Mouse (Mus musculus) thymus, postnatal 25 days (tissue): ENCODE results near the gene Sh3bp1.

Experiments used
- DNase-seq: peaks from one replicate; pipeline ENCODE4 v3.0.0; 2022

The Sh3bp1 gene

DNA sequence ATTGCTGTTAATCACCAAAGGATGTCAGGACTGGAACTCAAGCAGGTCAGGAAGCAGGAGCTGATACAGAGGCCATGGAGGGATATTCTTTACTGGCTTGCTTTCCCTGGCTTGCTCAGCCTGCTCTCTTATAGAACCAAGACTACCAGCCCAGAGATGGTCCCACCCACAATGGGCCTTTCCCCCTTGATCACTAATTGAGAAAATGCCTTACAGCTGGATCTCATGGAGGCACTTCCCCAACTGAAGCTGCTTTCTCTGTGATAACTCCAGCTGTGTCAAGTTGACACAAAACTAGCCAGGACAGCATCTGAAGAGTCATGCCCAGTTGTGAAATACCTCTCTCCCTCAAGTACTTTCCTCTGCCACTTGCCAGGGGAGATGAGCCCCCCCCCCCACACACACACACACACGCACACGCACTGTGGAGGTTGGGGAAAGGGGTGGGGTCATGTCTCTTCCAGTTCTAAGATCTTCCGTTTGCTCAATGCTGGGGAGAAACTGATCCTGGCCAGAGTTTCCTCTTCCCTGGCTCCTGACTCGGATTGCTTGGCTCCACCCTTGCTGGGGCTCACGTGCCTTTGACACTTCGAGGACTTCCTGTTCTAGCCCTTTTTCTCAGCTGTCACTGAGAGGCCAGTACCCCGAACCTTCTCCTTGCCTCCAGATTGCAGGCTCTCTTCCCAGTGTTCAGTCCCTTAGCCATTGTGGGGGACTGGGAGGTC lies 20.6 kb upstream of the Sh3bp1 start:
- DNase-seq: peak; percentile 27

DNA sequence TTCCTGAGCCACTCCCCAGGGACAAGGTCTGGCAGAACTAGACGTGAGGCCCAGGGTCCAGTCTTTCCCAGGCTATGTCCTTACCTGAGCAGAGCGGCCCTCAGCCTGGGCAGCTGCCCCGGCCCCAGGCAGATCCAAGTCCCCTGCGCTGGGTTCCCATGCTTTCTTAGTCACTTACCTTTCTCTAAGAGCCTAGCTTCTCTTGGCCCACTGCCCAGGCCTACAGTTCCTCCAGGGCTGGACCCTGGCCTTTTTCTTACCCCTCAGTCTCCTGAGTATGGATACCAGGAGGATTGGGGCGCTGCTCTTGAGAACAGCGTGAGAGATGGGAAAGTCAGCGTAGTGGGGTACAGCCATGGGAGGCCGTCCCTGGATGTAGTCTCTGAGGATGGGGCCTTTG lies 19.1 kb upstream of the Sh3bp1 start:
- no peak for DNase-seq

DNA sequence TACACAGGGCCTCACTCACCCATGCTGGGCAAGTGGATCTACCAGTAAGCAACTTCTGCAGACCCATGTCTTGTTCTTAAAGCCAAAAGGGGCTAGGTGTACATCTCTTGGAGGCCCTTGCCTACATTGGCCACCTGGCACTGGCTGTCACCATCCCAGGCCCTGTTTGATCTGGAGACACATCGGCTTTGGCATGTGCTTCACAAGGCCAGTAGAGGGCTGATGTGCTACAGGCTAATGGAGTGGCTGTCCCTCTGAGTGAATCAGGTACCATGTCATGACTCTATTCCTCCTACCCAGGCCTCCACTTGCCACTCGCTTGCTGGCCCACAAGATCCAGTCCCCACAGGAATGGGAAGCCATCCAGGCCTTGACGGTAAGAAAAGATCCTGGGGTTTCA lies 17.7 kb upstream of the Sh3bp1 start:
- DNase-seq: no peak

DNA sequence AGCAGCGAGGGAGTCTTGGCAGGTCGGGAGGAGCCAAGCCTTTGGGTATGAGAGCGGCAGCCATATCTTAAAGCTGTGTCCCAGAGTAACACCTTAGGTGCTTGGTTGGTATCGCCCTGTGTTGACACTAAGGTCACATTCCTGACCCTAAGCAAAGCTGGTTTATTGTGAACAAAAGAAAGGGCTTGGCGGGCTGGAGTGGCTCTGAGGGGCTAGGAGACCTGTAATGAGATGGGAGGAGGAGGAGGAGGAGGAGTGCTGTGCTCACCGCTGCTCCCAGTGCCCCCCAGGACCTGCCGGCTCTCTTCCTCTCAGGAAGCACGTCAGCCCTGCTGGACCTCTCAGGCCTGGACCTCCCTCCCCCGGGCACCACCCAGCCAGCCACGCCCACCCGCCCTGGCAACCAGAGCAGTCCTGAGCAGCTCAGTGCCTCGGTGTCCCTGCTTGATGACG lies 10.1 kb upstream of the Sh3bp1 start:
- DNase-seq: no peak

DNA sequence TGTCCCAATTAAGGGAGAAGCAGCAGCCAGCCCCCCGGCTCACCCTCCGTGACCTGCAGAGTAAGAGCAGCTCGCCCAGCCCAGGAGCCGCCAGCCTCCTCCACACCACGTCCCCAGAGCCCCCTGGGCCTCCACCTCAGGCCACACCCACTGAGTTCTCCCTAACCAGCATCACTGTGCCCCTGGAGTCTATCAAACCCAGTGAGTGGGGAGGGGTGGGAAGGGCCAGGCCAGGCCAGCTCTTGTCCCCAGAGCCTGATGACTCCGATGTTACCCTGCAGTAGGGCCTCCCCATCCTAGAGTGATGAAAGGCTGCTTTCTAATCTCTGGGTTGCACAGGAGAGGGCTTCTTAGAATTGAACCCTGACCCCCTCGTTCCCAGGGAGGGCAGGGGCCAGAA lies 7.1 kb upstream of the Sh3bp1 start:
- DNase-seq: no peak

DNA sequence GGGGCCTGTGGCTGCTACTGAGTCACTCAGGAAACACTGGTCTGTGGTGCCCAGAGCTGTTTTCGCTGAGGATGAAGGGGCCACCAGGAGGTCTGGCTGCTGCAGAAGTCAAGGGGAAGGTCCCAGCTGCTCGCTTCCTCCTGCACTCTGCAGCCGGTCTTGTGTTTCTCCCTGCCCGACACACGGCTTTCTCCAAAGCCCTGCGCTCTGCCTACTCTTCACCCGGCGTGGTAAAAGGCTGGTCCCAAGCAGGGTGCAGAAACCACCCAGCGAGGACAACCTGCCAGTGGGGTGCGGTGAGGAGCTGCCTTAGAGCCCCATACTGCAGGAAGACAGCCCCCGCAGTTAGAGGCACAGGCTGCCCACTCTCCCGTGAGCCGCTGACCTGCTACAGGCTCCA lies 4.8 kb upstream of the Sh3bp1 start:
- peak; percentile 58 for DNase-seq

DNA sequence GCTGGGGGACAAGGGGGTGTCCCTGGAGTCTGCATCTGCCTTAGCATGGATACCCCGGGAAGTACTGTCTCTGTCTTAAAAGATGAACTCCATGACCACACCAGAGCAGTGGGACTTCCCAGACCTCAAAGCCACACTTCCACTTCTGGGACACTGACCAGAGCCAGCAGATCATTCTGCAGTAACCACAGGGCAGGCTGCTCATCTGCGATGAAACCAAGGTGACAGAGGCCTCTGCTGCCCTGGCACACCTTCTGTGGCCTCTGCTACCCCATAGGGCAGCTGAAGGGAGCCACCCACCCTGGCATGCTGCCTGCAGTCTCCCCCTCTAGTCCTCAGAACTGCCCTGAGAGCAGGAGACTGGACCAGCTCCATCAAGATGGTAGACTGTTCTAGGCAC lies 3.8 kb upstream of the Sh3bp1 start:
- DNase-seq: no peak

DNA sequence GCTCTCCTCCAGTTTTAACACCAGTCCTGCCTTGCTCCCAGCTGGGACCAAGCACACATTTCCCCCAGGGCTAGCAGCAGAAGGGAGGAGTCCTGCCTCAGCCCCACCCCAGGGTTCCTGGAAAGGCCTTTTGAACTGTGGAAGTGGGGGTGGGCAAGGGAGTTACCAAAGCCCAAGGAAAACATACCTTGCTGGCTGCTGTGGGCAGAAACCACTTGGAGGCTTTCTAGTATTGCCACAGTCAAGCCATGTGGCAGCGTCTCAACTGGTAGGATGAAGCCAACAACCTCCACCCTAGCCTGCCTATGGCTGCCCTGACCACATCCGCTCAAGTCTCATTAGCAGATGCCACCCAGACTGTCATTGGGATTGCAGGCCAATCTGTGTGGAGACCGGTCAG lies 3.4 kb upstream of the Sh3bp1 start:
- peak; percentile 51 for DNase-seq

DNA sequence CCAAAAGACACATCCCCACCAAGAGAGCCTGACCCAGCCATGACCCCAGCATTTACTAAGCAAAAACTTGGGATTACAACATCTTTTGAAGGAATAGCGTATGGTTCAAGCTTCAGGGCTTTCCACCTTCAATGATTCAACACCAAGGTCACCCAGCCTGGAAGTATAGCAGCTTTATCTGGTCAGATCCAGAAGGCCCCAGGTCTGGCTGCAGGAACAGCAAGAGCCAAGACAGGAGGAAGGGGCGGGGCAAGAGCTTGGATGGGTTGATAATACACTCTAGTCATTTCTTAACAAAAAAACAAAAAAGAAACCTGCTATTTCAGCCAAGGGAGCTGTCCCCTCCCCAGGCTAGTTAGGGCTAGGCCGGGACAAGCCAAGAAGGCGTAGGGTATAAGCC lies 2.1 kb upstream of the Sh3bp1 start:
- no peak for DNase-seq

DNA sequence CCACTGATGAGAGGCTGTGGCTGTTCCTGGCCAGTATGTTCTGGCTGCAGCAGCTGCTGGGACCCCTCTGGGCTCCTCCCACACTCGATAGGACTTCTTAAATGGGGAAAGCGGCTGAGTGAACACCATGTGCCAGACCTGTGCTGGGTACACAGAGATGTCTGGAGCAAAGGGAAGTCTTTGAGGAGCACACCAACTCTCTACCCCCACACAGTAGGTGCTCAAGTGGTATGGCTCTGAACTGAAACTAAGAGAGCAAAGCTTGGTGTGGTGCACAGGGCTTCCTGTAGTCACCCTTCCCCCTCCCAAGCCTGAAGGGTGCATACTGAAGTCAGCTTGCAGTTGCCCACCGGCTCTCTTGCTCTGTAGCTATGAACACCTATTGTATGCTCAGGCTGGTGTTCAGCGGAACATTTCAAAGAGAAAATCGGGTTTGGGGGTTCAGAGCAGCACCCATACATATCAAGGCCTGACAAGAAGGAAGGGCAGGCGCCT lies 1.0 kb upstream of the Sh3bp1 start:
- peak; percentile 74 for DNase-seq

DNA sequence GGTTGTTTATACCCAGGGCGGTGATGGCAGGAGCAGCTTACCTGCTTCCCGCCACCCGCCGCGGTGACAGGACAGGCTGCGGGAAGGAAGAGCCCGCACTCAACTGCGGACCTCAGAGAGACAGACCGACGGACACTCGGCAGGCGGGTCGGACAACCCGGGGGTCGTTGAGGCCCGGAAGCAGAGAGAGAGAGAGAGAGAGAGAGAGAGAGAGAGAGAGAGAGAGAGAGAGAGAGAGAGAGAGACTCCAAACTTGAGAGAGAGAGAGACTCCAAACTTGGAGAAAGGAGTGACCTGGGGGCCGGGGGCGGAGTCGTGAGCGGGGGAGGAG lies 194 bp upstream of the Sh3bp1 start, which contains the start of gene Gm49510:
Gm49510 (plus strand) TSS at position 259 of the 331 bp plus-strand sequence.
- DNase-seq: no peak

DNA sequence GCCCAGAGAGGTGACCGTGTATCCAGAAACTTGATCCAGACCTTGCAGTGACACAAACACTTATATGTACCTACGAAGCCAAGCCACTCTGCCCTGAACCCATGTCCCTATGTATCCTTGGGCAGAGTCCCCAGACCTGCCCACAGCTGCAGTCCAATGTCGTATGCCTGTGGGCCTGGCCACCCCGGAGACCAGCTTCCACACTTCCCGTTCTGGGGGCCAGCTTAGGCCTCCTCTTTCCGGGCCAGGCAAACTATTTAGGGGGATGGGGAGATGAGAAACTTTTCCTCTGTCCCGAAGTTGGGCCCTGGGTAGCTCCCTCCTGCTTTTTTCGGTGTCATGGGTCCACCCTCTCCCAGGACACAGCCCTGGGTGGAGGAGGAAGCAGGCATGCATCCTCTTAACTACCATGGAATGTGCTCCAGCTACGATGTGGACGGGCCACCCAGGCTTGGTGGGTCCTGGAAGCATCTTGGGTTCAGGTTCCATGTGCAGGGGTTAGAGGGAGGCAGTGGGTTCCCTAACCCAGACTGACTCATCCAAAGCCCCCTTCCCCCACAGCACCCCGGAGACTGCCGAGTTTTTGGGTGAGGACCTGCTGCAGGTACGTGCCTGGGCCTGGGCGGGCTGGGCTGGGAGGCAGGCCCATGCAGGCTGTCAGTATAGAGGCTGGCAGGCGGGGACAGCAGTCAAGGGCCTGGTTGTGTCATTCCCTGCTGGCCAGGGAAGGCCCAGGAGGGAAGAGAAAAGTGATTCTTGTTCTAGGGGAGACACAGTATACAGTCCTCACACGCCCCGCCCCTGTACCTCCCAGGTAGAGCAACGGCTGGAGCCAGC lies 1.2 kb downstream of the Sh3bp1 start:
- DNase-seq: no peak

DNA sequence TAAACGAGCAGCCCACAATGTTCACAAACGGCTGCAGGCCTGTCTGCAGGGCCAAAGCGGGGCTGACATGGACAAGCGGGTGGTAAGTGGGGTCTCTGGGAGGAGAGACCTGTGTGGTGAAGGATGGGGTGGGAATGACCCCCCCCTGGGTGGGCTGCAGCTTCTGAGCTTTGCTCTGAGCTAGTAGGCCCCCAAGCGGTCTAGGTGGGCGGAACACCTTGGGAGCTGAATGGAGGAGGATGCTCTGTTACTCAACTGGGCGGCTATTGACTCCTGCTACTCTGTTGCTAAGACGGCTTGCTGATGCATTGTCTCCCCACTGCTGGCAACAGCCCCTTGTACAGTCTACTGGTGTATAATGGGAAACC lies 1.8 kb downstream of the Sh3bp1 start:
- no peak for DNase-seq

DNA sequence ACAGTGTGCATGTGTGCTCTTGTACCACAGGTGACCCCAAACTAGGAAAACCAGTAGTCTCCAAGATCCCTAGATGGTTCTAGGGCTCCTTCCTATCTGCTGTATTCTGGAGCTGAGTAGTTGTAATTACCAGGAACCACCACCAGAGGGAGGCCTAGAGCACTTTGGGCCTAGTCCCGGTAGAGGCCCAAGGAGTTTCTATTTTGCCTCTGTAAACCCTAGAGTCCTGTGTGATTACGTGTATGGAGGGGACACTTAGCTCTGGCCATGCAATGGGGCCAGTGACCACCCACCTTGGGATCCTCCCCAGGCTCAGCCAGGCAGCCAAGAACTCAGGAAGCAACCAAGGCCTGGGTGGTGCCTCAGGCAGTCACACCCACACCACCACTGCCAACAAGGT lies 3.7 kb downstream of the Sh3bp1 start:
- DNase-seq: peak; percentile 83

DNA sequence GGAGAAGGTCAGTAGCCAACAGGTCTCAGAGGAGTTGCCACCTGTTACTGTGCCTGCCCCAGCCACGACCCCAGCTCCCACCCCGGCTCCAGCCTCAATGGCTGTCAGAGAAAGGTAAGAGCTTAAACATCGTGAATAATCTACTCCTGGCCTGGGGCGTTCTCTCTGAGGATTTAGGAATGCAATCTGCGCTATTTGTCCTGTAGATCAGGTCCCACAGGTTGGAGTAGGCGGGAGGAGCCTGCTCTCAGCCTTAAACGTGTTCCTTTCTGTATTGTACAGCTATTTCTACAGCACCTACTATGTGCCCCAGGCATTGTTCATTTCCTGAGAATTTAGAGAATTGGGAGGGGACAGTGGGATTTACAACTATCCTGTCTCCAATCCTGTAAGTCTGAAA lies 8.8 kb downstream of the Sh3bp1 start:
- no peak for DNase-seq

DNA sequence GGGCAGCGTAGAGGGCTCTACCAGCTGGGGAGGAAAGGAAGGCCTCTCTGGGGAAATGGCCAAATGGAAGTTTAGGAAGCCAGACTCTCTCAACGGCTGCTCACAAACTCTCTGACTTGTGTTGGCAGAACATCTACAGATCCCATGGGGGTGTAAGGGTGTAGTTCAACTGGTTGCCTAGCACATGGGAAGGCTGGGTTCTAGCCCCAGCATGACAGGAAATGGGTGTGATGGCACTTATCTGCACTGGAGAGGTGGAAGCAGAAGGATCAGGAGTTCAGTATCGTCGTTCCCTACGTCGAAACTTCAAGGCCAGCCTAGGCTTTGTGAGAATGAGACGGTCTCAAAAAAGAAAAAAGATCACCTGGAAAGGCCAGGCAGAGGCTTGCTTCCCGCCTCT lies 9.4 kb downstream of the Sh3bp1 start:
- DNase-seq: no peak

DNA sequence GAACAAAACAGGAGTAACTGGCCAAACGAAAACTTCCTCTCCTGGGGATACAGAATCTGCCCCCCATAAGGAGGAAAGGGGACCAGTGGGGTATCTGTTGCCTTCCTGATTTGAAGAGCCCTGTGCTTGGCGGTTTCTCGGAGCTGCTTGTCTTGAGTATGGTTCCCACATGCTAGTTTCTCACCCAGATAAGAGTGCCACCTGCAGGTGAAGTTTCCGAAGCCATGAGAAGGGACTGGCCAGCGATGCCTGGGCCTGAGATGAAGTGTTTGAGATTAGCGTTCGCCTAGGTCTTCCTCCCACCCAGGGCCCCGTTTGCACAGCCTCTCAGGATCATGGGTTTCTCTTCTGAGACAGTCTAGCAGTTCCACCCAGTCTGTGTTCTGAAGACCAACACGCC lies 12.5 kb downstream of the Sh3bp1 start:
- peak; percentile 53 for DNase-seq

DNA sequence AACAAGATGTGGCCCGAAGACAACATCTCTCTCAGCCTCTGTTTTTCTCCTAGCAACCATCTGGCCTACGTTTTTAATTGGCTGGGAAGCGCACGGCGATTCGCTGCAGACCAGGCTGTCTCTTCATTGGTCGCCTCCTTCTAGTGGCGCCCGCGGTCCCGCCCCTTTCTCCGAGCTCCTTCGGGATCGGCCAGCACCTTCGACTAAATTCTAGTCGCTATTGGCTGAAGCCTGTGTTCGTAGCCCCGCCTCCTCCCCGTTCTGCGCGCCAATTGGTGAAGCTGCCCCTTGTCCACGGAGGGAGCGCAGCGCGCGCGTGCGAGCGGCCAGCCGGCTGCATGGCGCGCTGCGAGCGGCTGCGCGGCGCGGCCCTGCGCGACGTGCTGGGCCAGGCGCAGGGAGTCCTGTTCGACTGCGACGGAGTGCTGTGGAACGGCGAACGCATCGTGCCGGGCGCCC lies 14.1 kb downstream of the Sh3bp1 start, which contains the start of gene Pdxp:
Pdxp (plus strand) TSS at position 288 of the 459 bp plus-strand sequence.
- DNase-seq: peak; percentile 97

DNA sequence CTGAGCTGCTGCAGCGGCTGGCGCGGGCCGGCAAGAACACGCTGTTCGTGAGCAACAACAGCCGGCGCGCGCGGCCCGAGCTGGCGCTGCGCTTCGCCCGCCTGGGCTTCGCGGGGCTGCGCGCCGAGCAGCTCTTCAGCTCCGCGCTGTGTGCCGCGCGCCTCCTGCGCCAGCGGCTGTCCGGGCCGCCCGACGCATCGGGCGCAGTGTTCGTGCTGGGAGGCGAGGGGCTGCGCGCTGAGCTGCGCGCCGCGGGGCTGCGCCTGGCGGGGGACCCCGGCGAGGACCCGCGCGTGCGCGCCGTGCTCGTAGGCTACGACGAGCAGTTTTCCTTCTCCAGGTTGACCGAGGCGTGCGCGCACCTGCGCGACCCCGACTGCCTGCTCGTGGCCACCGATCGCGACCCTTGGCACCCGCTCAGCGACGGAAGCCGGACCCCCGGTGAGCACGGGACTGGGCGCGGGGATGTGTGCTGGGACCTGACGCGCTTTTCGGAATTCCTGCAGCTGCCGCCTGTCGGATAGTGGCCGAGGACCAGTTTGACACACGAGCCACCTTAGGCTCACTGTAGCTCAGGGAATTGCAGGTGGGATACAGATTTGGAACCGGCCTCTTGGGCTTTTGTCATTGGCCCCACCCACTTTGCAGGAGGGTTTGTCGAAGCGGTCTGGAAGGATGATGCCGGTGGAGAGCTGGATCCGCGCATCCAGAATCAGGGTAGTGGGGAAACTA lies 14.7 kb downstream of the Sh3bp1 start:
- DNase-seq: no peak

DNA sequence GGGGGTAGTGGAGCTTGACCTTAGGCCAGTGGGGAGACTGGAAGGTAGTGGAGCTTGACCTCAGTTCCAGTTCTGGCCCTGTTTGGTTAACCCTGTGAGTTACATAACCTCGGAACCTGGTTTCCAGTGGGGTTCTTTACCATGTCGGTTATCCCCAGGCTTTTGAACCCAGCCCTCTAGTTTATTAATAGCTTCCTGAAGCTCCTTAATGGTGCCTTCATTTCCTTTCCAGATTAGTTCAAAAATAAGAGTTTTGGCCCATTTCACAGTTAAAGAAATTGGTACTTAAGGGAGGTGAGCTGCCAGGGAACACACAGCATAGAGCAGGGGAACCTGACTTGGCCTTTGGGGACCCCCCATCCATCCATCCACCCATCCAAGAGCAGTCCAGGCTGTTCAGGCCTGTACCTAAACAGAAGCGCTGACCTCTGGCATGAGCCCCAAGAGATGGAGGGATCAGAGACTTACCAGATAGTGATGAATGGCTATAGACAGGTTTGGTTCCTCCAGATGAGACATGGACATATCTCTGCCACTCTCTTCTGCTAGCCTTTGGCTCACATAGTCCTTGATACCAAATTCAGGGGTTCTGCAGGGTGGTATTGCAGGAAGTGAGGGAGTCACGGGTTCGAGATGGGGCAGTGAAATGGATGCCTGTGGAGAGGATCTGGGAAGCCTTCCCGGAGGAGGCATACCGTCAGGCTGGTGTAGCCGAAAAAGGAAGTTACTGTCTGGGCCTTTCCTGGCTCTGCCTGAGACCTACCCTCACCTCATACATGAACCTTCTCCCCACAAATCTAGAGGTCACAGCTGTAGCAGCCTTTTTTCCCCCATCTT lies 15.5 kb downstream of the Sh3bp1 start:
- DNase-seq: no peak

DNA sequence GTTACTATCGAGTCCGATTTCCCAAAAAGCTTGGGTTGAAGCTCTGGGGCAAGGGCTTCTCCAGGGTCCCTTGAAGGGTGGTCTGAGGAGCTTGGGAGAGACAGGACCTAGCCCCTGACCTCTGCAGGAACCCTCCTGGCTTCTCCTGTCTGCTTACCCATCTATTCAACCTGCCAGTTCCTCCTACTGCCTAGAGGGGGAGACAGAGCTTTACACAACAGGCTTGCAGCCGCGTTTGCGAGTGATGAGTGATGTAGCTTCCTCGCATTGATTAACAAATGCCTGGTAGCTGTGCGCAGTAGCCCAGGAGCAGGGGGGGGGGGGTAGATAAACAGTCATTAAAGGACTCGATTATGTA lies 16.1 kb downstream of the Sh3bp1 start:
- DNase-seq: peak; percentile 77

DNA sequence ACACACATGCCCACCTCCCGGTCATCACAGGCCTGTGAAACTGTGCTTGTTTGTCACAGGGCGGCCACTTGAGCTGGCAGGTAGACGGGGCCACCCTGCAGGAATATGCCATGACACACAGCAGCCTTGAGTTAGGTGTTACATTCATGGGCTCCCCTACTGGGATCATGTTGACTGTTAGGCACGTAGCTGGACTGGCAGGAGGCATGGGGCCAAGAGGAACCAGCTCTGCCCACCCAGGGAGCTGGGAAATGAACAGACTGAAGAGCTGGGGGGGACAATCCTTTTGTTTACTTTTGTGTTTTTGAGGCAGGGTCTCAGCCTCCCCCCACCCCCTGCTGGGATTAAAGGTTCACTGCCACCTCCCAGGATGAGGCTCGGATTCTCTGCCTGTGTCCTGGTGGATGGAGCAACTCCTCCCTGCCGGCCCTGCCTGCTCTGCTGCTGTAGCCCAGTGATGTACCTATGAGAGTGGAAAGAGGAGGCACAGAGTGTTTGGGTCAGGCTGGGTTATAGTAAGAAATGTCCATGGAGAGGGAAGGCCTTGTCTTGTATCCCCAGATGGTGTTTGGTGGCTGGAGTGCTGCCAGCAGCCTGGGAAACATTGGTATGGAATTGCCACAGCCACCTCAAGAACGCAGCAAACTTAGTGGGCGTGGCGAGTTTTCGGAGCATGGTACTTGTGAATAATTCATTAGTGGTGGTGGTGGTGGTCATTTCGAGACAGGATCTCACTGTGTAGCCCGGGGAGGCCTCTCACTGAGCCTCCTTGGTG lies 16.7 kb downstream of the Sh3bp1 start:
- DNase-seq: no peak
